Mouse (Mus musculus) spleen, adult 2 months (tissue): ENCODE data around the gene Rpusd1.

Experiments used
- CTCF ChIP-seq: fragments of 200-500 bp; IDR thresholded peaks from 2 replicates; pipeline ENCODE4 v1.5.1; 2011; ENCODE audit warnings: mild to moderate bottlenecking, inconsistent platforms; ENCODE audit not compliant: insufficient read depth, insufficient read length, insufficient replicate concordance; ENCODE audit errors: extremely low read depth
- POLR2A ChIP-seq: fragments of 200-500 bp; IDR thresholded peaks from 2 replicates; pipeline ENCODE4 v1.6.1; 2011; ENCODE audit warnings: low read depth, low read length, inconsistent platforms

- TF ChIP-seq CTCF (no peak), POLR2A (no peak)
These were observed 26.8 kb downstream of the Rpusd1 start, which contains the start of gene Msln for GRCm38 (mm10) chr17:25754241-25754640.
